Mouse (Mus musculus): ENCODE results near the gene Slc17a8. TPM values are rescaled to one million over a fixed set of nuclear protein-coding genes. Genes with fewer than 3 reads are reported as not detected.

Slc17a8 gene
- polyA plus RNA-seq, 1 experiment = 0.01 TPM

- Histone ChIP-seq H3ac (ENCODE audit: control insufficient read depth, insufficient read length, low read depth) (no peak overlapping the region), H3K27me3 (ENCODE audit: control insufficient read depth, insufficient read depth, insufficient read length) (no peaks in the 10 kb centered on the region), H3K4me3 (ENCODE audit: insufficient read depth, poor library complexity, severe bottlenecking) (no peak overlapping the region), H3K79me2 (ENCODE audit: control insufficient read depth, insufficient read depth) (no peaks in the 10 kb centered on the region), H3K79me3 (ENCODE audit: low read depth) (no peaks in the 10 kb centered on the region), H3K36me3 (ENCODE audit: control insufficient read depth, insufficient read depth) (no peaks in the 10 kb centered on the region)
- TF ChIP-seq USF1 (IDR thresholded peaks at IDR 0.05; ENCODE audit: low read depth) (no peak), CTCF (IDR thresholded peaks at IDR 0.05; ENCODE audit: control insufficient read depth, insufficient read depth, insufficient read length) (no peak), CEBPB (IDR thresholded peaks at IDR 0.05; ENCODE audit: low read depth) (no peak), FOSL1 (IDR thresholded peaks at IDR 0.05; ENCODE audit: insufficient read depth, low read length, poor library complexity, severe bottlenecking) (no peak), MYOD1 (IDR thresholded peaks at IDR 0.05; ENCODE audit: control insufficient read depth, insufficient read length, low read depth) (no peak), MYOG (IDR thresholded peaks at IDR 0.05; ENCODE audit: control insufficient read depth, extremely low read depth, insufficient read length) (no peak), MAX (IDR thresholded peaks at IDR 0.05) (no peak)
Measured at GRCm38 (mm10) chr10:89633121-89633520, 12.1 kb upstream of the Slc17a8 start.

- Histone ChIP-seq H3K27me3 (ENCODE audit: control insufficient read depth, insufficient read depth, insufficient read length) (no peaks in the 10 kb centered on the region), H3K4me3 (ENCODE audit: insufficient read depth, poor library complexity, severe bottlenecking) (no peak overlapping the region), H3K79me2 (ENCODE audit: control insufficient read depth, insufficient read depth) (no peaks in the 10 kb centered on the region), H3K36me3 (ENCODE audit: control insufficient read depth, insufficient read depth) (no peaks in the 10 kb centered on the region), H3K79me3 (ENCODE audit: low read depth) (no peaks in the 10 kb centered on the region), H3ac (ENCODE audit: control insufficient read depth, insufficient read length, low read depth) (no peak overlapping the region)
- TF ChIP-seq USF1 (IDR thresholded peaks at IDR 0.05; ENCODE audit: low read depth) (no peak), CTCF (IDR thresholded peaks at IDR 0.05; ENCODE audit: control insufficient read depth, insufficient read depth, insufficient read length) (no peak), MYOD1 (IDR thresholded peaks at IDR 0.05; ENCODE audit: control insufficient read depth, insufficient read length, low read depth) (no peak), MYOG (IDR thresholded peaks at IDR 0.05; ENCODE audit: control insufficient read depth, extremely low read depth, insufficient read length) (no peak), CEBPB (IDR thresholded peaks at IDR 0.05; ENCODE audit: low read depth) (no peak), FOSL1 (IDR thresholded peaks at IDR 0.05; ENCODE audit: insufficient read depth, low read length, poor library complexity, severe bottlenecking) (no peak), MAX (IDR thresholded peaks at IDR 0.05) (no peak)
Measured at GRCm38 (mm10) chr10:89631831-89632230, 10.8 kb upstream of the Slc17a8 start.

DNA sequence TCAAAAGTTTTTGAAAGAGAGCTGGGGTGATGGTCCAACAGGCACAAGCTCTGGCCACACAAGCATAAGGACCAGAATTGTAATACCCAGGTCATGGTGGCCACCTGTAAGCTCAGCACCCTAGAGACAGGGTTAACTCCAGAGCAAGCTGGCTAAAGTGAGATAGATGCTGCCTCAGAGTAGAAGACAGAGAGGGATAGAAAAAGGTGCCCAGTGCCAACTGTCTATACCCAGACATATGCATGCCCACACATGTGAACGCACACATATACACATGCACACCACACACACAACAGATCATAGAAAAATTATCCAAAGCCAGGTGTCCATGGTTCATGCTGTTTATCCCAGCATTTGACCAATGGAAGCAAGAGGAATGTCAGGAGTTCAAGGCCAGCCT is 9.5 kb upstream of the Slc17a8 start:
- no peaks in the 10 kb centered on the region for H3K79me3 ChIP-seq (ENCODE audit: low read depth)
- H3ac ChIP-seq (ENCODE audit: control insufficient read depth, insufficient read length, low read depth) = no peak overlapping the region
- H3K36me3 ChIP-seq (ENCODE audit: control insufficient read depth, insufficient read depth) = no peaks in the 10 kb centered on the region
- no peaks in the 10 kb centered on the region for H3K79me2 ChIP-seq (ENCODE audit: control insufficient read depth, insufficient read depth)
- H3K27me3 ChIP-seq (ENCODE audit: control insufficient read depth, insufficient read depth, insufficient read length) = no peaks in the 10 kb centered on the region
- TF ChIP-seq CTCF (IDR thresholded peaks at IDR 0.05; ENCODE audit: control insufficient read depth, insufficient read depth, insufficient read length) (no peak), MAX (IDR thresholded peaks at IDR 0.05) (no peak), FOSL1 (IDR thresholded peaks at IDR 0.05; ENCODE audit: insufficient read depth, low read length, poor library complexity, severe bottlenecking) (no peak), CEBPB (IDR thresholded peaks at IDR 0.05; ENCODE audit: low read depth) (no peak), USF1 (IDR thresholded peaks at IDR 0.05; ENCODE audit: low read depth) (no peak), MYOD1 (IDR thresholded peaks at IDR 0.05; ENCODE audit: control insufficient read depth, insufficient read length, low read depth) (no peak), MYOG (IDR thresholded peaks at IDR 0.05; ENCODE audit: control insufficient read depth, extremely low read depth, insufficient read length) (no peak)
- H3K4me3 ChIP-seq (ENCODE audit: insufficient read depth, poor library complexity, severe bottlenecking) = no peak overlapping the region

GRCm38 (mm10) chr10:89630052-89630451 is 9.0 kb upstream of the Slc17a8 start:
- Histone ChIP-seq H3ac (ENCODE audit: control insufficient read depth, insufficient read length, low read depth) (no peak overlapping the region), H3K79me2 (ENCODE audit: control insufficient read depth, insufficient read depth) (no peaks in the 10 kb centered on the region), H3K79me3 (ENCODE audit: low read depth) (no peaks in the 10 kb centered on the region), H3K27me3 (ENCODE audit: control insufficient read depth, insufficient read depth, insufficient read length) (no peaks in the 10 kb centered on the region), H3K4me3 (ENCODE audit: insufficient read depth, poor library complexity, severe bottlenecking) (no peak overlapping the region), H3K36me3 (ENCODE audit: control insufficient read depth, insufficient read depth) (no peaks in the 10 kb centered on the region)
- TF ChIP-seq FOSL1 (IDR thresholded peaks at IDR 0.05; ENCODE audit: insufficient read depth, low read length, poor library complexity, severe bottlenecking) (no peak), CTCF (IDR thresholded peaks at IDR 0.05; ENCODE audit: control insufficient read depth, insufficient read depth, insufficient read length) (no peak), MAX (IDR thresholded peaks at IDR 0.05) (no peak), CEBPB (IDR thresholded peaks at IDR 0.05; ENCODE audit: low read depth) (no peak)

DNA sequence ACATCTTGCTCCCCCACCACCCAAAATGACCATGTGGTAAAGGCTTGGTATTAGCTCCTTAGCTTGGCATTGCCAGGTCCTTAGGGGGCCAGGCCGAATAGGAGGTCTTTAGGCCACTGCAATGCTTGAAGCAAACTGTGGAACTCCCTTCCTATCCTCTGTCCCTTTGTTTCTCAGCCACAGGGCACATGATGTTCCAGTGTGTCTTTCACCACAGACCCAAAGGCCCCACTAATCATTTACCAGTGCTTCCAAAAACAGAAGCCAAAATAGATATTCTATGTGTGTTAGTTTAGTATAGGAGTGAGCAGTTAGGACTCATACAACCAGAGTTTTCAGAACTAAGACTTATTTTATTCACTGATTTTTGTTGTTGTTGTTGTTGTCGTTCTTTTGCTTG is 5.7 kb upstream of the Slc17a8 start:
- no peaks in the 10 kb centered on the region for H3K36me3 ChIP-seq (ENCODE audit: control insufficient read depth, insufficient read depth)
- no peak overlapping the region for H3K4me3 ChIP-seq (ENCODE audit: insufficient read depth, poor library complexity, severe bottlenecking)
- H3K79me3 ChIP-seq (ENCODE audit: low read depth) = no peaks in the 10 kb centered on the region
- TF ChIP-seq MYOD1 (IDR thresholded peaks at IDR 0.05; ENCODE audit: control insufficient read depth, insufficient read length, low read depth) (no peak), USF1 (IDR thresholded peaks at IDR 0.05; ENCODE audit: low read depth) (no peak), CTCF (IDR thresholded peaks at IDR 0.05; ENCODE audit: control insufficient read depth, insufficient read depth, insufficient read length) (no peak), FOSL1 (IDR thresholded peaks at IDR 0.05; ENCODE audit: insufficient read depth, low read length, poor library complexity, severe bottlenecking) (no peak), MYOG (IDR thresholded peaks at IDR 0.05; ENCODE audit: control insufficient read depth, extremely low read depth, insufficient read length) (no peak), MAX (IDR thresholded peaks at IDR 0.05) (no peak), CEBPB (IDR thresholded peaks at IDR 0.05; ENCODE audit: low read depth) (no peak)
- no peaks in the 10 kb centered on the region for H3K79me2 ChIP-seq (ENCODE audit: control insufficient read depth, insufficient read depth)
- H3K27me3 ChIP-seq (ENCODE audit: control insufficient read depth, insufficient read depth, insufficient read length) = no peaks in the 10 kb centered on the region
- H3ac ChIP-seq (ENCODE audit: control insufficient read depth, insufficient read length, low read depth) = no peak overlapping the region

DNA sequence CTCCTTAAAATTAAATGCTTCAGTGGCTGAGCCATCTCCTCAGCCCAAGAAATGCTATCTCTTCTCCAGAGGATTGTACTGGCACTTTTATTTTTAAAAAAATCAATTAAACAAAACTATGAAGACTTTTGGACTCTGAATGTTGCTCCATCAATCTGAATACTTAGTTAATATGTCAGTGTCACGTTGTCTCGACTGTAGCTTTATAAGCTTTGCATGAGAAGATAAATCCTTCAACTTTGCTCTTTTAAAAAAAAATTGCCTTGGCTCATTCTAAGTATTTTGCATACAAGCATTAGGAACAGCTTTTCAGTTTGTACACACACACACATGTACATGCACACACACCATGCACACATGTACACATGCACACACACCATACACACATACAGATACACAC is 3.1 kb upstream of the Slc17a8 start:
- H3K27me3 ChIP-seq (ENCODE audit: control insufficient read depth, insufficient read depth, insufficient read length) = no peaks in the 10 kb centered on the region
- no peak for TF ChIP-seq FOSL1 (IDR thresholded peaks at IDR 0.05; ENCODE audit: insufficient read depth, low read length, poor library complexity, severe bottlenecking)
- no peak for TF ChIP-seq CTCF (IDR thresholded peaks at IDR 0.05; ENCODE audit: control insufficient read depth, insufficient read depth, insufficient read length)
- TF ChIP-seq MYOD1 (IDR thresholded peaks at IDR 0.05; ENCODE audit: control insufficient read depth, insufficient read length, low read depth) = no peak
- no peak for TF ChIP-seq MAX (IDR thresholded peaks at IDR 0.05)
- H3ac ChIP-seq (ENCODE audit: control insufficient read depth, insufficient read length, low read depth) = no peak overlapping the region
- no peaks in the 10 kb centered on the region for H3K79me3 ChIP-seq (ENCODE audit: low read depth)
- H3K36me3 ChIP-seq (ENCODE audit: control insufficient read depth, insufficient read depth) = no peaks in the 10 kb centered on the region
- no peak overlapping the region for H3K4me3 ChIP-seq (ENCODE audit: insufficient read depth, poor library complexity, severe bottlenecking)
- no peaks in the 10 kb centered on the region for H3K79me2 ChIP-seq (ENCODE audit: control insufficient read depth, insufficient read depth)
